Mouse (Mus musculus) retina, postnatal 7 days (tissue): ENCODE measurements at regions not wholly inside any gene's neighbourhood (a gene's known extent, or its start where the extent isn't known, plus 50 kb on each side); places are given as distances from the start of the nearest gene placed in this dataset.
"Not testable (repeated sequence)": the region's sequence is repeated elsewhere in the genome, so short reads cannot be mapped to it uniquely, and the experiment has no call there.

Experiments used
- DNase-seq: peaks from one replicate; pipeline ENCODE4 v3.0.0-alpha.2; 2012; ENCODE audit warnings: low read depth, low spot score

DNA sequence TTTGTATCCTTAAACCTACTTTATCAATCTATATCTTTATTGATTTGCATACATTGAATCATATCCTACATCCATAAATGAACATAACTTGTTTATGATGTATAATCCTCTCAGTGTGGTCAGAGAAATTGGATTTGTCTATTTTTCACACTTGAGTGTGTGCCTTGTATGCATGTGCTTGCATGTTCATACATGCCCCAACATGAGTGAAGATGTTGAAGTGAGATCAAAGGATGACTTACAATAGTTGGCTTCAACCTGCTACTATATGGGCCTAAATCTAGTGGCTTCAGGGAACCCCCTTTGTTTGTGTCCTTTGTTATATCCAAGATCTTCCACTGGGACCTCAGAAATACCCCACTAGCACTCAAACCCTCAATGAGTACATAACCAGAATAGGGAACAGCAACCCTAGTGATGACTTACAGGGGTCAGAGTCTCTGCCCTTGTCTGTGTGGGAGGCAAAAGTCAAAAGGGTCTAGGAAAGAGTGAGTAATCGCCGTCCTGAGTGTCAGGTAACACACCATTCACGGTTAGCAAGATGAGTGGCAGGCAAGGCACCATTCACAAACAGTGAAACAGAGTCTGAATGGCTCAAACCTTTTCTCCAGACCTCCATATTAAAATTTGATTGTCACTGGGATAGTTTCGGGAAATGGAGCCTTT lies 236.3 kb downstream of the Lpin1 start:
- no peak for DNase-seq

DNA sequence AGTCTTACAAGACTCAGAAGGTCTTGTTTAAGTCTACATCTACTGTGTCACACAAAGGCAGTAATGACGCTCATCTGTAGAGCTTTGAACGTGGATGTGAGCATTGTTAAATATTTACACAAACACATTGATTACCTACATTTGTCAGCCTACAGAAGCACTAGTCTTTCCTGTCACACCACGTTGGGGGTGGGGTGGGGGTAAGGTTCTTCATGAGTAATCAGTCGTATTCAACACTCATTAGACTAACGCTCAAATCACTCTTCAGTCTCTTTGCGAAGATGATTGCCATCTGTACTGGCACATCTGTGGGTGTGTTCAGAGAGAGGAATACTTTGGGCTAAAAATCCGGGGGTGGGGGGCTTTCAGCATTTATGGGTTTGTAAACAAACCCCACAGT lies 240.7 kb downstream of the Lpin1 start:
- no peak for DNase-seq

- DNase-seq = no peak
Observed at GRCm38 (mm10) chr12:16362341-16362740, 248.4 kb downstream of the Lpin1 start.

- no peak for DNase-seq
Observed at GRCm38 (mm10) chr12:16358831-16359230, 251.9 kb downstream of the Lpin1 start.

GRCm38 (mm10) chr12:16354711-16355110 lies 256.1 kb downstream of the Lpin1 start:
- no peak for DNase-seq

GRCm38 (mm10) chr12:16351751-16352150 lies 259.0 kb downstream of the Lpin1 start:
- DNase-seq = no peak

GRCm38 (mm10) chr12:16349310-16349709 lies 261.5 kb downstream of the Lpin1 start:
- no peak for DNase-seq

- no peak for DNase-seq
Observed at GRCm38 (mm10) chr12:16344021-16344420, 266.7 kb downstream of the Lpin1 start.

GRCm38 (mm10) chr12:16342030-16342429 lies 268.7 kb downstream of the Lpin1 start:
- not testable (repeated sequence) for DNase-seq

DNA sequence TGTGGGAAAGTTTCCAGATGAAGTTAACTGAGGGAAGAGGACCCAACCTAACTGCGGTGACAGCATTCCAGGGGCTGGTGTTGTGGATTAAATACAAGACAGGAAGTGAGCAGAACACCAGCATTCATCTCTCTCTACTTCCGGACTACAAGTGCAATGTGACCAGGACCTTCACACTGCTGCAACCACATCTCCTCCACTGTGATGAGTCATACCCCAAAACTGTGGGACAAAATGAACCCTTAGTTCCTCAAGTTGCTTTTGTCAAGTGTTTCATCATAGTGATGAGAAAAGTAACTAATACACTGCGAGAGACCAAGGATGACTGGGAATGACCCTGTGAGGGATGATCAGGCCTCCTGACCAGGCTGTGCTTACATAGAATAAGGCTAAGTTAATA lies 279.3 kb downstream of the Lpin1 start:
- DNase-seq = no peak

GRCm38 (mm10) chr12:16329129-16329528 lies 281.6 kb downstream of the Lpin1 start:
- no peak for DNase-seq

- DNase-seq = no peak
Observed at GRCm38 (mm10) chr12:16320536-16321402, 290.0 kb downstream of the Lpin1 start.

DNA sequence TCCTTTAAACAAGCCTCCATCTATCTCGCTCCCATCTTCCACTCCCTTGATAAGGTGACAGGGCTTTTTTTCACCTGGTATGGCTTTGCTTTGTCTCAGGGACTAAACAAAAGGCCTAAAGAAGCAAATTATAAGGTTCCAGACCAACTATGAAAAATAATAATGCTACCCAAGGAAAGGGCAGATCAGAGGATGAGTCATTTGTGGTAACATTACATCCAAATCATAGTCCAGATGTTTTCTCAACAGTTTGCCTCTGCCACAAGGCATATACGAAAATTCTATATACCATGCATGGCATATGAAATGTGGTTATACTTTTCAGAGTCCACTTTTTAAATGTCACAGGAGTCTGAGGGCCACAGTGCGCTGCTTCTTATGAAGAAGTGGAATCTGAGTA lies 302.7 kb downstream of the Lpin1 start:
- no peak for DNase-seq

- no peak for DNase-seq
Observed at GRCm38 (mm10) chr12:16304701-16305377, 305.9 kb downstream of the Lpin1 start.

GRCm38 (mm10) chr12:16285061-16285460 lies 325.7 kb downstream of the Lpin1 start:
- no peak for DNase-seq

DNA sequence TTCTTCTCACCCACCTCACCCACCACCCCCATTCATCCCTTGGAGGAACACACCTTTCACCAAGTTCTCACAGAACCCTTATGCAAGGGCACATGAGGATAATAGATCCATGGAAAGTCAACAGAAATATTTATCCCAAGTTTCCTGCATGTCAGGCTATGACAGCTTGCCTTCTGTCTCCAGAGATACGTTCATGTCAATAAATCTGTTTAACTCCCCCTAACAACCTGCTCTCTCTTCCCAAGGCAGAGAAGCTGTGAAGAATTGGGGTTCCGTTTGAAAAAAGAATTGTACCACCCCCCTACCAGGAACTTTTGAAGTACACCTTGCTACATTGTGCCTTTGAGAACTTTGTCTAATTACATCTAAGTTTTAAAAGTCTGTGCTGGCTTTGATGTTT lies 331.6 kb downstream of the Lpin1 start:
- no peak for DNase-seq

GRCm38 (mm10) chr12:16277567-16278332 lies 333.0 kb downstream of the Lpin1 start:
- DNase-seq = no peak

- no peak for DNase-seq
Observed at GRCm38 (mm10) chr12:16277144-16277543, 333.6 kb downstream of the Lpin1 start.

DNA sequence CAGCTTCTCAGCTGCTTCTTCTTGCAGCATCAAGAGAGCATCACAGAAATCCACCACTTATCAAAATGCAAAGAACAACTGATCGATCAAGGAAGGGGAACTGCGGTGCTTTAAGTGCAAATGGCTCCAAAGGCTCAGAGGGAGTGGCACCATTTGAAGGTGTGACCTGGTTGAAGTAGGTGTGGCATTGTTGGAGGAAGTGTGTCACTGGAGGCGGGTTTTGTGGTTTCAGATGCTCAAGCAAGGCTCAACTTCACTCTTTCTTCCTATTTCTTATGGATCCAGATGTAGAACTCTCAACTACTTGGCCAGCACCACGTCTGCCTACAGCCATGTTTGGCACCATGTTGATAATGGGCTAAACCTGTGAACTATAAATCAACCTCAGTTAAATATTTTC lies 334.5 kb downstream of the Lpin1 start:
- DNase-seq = no peak

- DNase-seq = no peak
Observed at GRCm38 (mm10) chr12:16272441-16272840, 338.3 kb downstream of the Lpin1 start.

- no peak for DNase-seq
Observed at GRCm38 (mm10) chr12:16270876-16271275, 339.9 kb downstream of the Lpin1 start.

GRCm38 (mm10) chr12:16269706-16270105 lies 341.1 kb downstream of the Lpin1 start:
- DNase-seq = no peak
